Mouse (Mus musculus) CH12.LX (cell line): ENCODE results near the gene Muc20. TPM values are rescaled to one million over a fixed set of nuclear protein-coding genes. Genes with fewer than 3 reads are reported as not detected.
A peak's percentile ranks its signal among the peaks of the same experiment; 100 is the strongest.

Experiments used
- DNase-seq: peaks from one replicate; pipeline ENCODE4 v3.0.0-alpha.2; 2013; ENCODE audit errors: extremely low read depth
- H3K27ac ChIP-seq: 2 replicates; pipeline ENCODE4 v1.5.1; 2012; ENCODE audit warnings: low read depth, mild to moderate bottlenecking, control low read depth, moderate library complexity; ENCODE audit not compliant: insufficient read depth
- H3K27me3 ChIP-seq: replicated peaks from 2 replicates; pipeline ENCODE3; 2012; ENCODE audit warnings: inconsistent platforms
- H3K36me3 ChIP-seq, 2 experiments: replicated peaks in 1 of 2; 2 replicates each; pipeline versions ENCODE3 to v1.6.1; 2012; ENCODE audit warnings: inconsistent platforms in 1 of 2, low read length in 1 of 2, mild to moderate bottlenecking in 1 of 2, mixed read lengths in 1 of 2, moderate library complexity in 1 of 2; ENCODE audit not compliant: control insufficient read depth in 1 of 2, insufficient read depth in 1 of 2
- H3K4me1 ChIP-seq, 2 experiments: 2 replicates each; pipeline ENCODE4 v1.6.1; 2012; ENCODE audit warnings: inconsistent platforms in 1 of 2, moderate library complexity in 1 of 2; ENCODE audit not compliant: insufficient read depth in 2 of 2, control insufficient read depth in 1 of 2
- H3K4me2 ChIP-seq: 2 replicates; pipeline ENCODE4 v1.6.1; 2012; ENCODE audit warnings: low read depth, mild to moderate bottlenecking, control low read depth; ENCODE audit not compliant: poor library complexity, insufficient read depth, severe bottlenecking
- H3K4me3 ChIP-seq, 3 experiments: fragments of 150-350 bp in 1 of 3; sonication (generic) in 1 of 3; replicated peaks in 1 of 3; 2 replicates each; pipeline versions ENCODE3 to v1.5.1; 2011 to 2012; ENCODE audit warnings: low read depth in 2 of 3, low read length in 2 of 3, mild to moderate bottlenecking in 2 of 3, moderate library complexity in 2 of 3, control low read depth in 1 of 3, improper control_type of control experiment in 1 of 3, inconsistent platforms in 1 of 3, mixed read lengths in 1 of 3; ENCODE audit not compliant: poor library complexity in 1 of 3
- H3K79me2 ChIP-seq: replicated peaks from 2 replicates; pipeline ENCODE4 v1.6.1; 2012; ENCODE audit warnings: mild to moderate bottlenecking, moderate library complexity; ENCODE audit not compliant: control insufficient read depth, poor library complexity, insufficient read depth, severe bottlenecking; ENCODE audit errors: extremely low read depth
- H3K9ac ChIP-seq: 2 replicates; pipeline ENCODE4 v1.6.1; 2012; ENCODE audit warnings: low read depth, mild to moderate bottlenecking, control low read depth, moderate library complexity; ENCODE audit not compliant: insufficient read depth
- H3K9me3 ChIP-seq: replicated peaks from 2 replicates; pipeline ENCODE3; 2012; ENCODE audit warnings: low read length, inconsistent platforms, mixed read lengths
- BHLHE40 ChIP-seq: IDR thresholded peaks from 2 replicates; pipeline ENCODE4 v1.6.1; 2011; ENCODE audit warnings: mild to moderate bottlenecking, low read depth, low read length, improper control_type of control experiment
- CHD2 ChIP-seq: IDR thresholded peaks from 2 replicates; pipeline ENCODE4 v1.6.1; 2011; ENCODE audit warnings: low read length, improper control_type of control experiment
- CTCF ChIP-seq, 2 experiments: IDR thresholded peaks in 1 of 2; conservative IDR thresholded peaks in 1 of 2; 2 replicates each; pipeline ENCODE4 v1.5.1; 2011 to 2012; ENCODE audit warnings: low read depth in 2 of 2, low read length in 2 of 2, improper control_type of control experiment in 1 of 2, inconsistent platforms in 1 of 2, mild to moderate bottlenecking in 1 of 2, moderate library complexity in 1 of 2
- ELF1 ChIP-seq: IDR thresholded peaks from 2 replicates; pipeline ENCODE4 v1.6.1; 2014; ENCODE audit warnings: low read depth, mild to moderate bottlenecking, inconsistent platforms, low read length, improper control_type of control experiment
- EP300 ChIP-seq: IDR thresholded peaks from 2 replicates; pipeline ENCODE4 v1.6.1; 2011; ENCODE audit warnings: low read length, improper control_type of control experiment
- ETS1 ChIP-seq: conservative IDR thresholded peaks from 2 replicates; pipeline ENCODE4 v1.6.1; 2012; ENCODE audit warnings: low read depth, mild to moderate bottlenecking, inconsistent platforms, low read length, improper control_type of control experiment, moderate library complexity
- HCFC1 ChIP-seq: IDR thresholded peaks from 2 replicates; pipeline ENCODE4 v1.6.1; 2012; ENCODE audit warnings: low read depth, mild to moderate bottlenecking, inconsistent platforms, low read length, improper control_type of control experiment
- MAFK ChIP-seq: IDR thresholded peaks from 2 replicates; pipeline ENCODE4 v1.6.1; 2011; ENCODE audit warnings: low read length, improper control_type of control experiment; ENCODE audit not compliant: insufficient replicate concordance
- MAZ ChIP-seq: IDR thresholded peaks from 2 replicates; pipeline ENCODE4 v1.6.1; 2012; ENCODE audit warnings: low read depth, mild to moderate bottlenecking, inconsistent platforms, low read length, improper control_type of control experiment, moderate library complexity
- MYC ChIP-seq: IDR thresholded peaks from 2 replicates; pipeline ENCODE4 v1.6.1; 2011; ENCODE audit warnings: low read depth, mild to moderate bottlenecking, improper control_type of control experiment, low read length
- NRF1 ChIP-seq: IDR thresholded peaks from 2 replicates; pipeline ENCODE4 v1.6.1; 2014; ENCODE audit warnings: low read depth, mild to moderate bottlenecking, inconsistent platforms, low read length, improper control_type of control experiment, moderate library complexity
- PAX5 ChIP-seq: IDR thresholded peaks from 2 replicates; pipeline ENCODE4 v1.6.1; 2012; ENCODE audit warnings: low read length, inconsistent platforms, mixed read lengths
- POLR2AphosphoS2 ChIP-seq: IDR thresholded peaks from 2 replicates; pipeline ENCODE4 v1.6.1; 2011; ENCODE audit warnings: low read depth, low read length, improper control_type of control experiment
- RAD21 ChIP-seq: IDR thresholded peaks from 2 replicates; pipeline ENCODE4 v1.6.1; 2011; ENCODE audit warnings: low read depth, mild to moderate bottlenecking, low read length, improper control_type of control experiment, moderate library complexity
- RCOR1 ChIP-seq: conservative IDR thresholded peaks from 2 replicates; pipeline ENCODE4 v1.6.1; 2012; ENCODE audit warnings: low read depth, mild to moderate bottlenecking, inconsistent platforms, low read length, improper control_type of control experiment
- SMC3 ChIP-seq: IDR thresholded peaks from 2 replicates; pipeline ENCODE4 v1.6.1; 2011; ENCODE audit warnings: low read depth, low read length, improper control_type of control experiment
- TBP ChIP-seq: conservative IDR thresholded peaks from 2 replicates; pipeline ENCODE4 v1.6.1; 2011; ENCODE audit warnings: low read depth, low read length, improper control_type of control experiment
- TCF12 ChIP-seq: IDR thresholded peaks from 2 replicates; pipeline ENCODE4 v1.6.1; 2014; ENCODE audit warnings: low read depth, mild to moderate bottlenecking, inconsistent platforms, low read length, improper control_type of control experiment
- USF1 ChIP-seq: IDR thresholded peaks from 2 replicates; pipeline ENCODE4 v1.6.1; 2014; ENCODE audit warnings: low read depth, mild to moderate bottlenecking, inconsistent platforms, low read length, improper control_type of control experiment
- USF2 ChIP-seq: conservative IDR thresholded peaks from 2 replicates; pipeline ENCODE4 v1.6.1; 2011; ENCODE audit warnings: low read depth, low read length, improper control_type of control experiment
- ZC3H11A ChIP-seq: IDR thresholded peaks from 2 replicates; pipeline ENCODE4 v1.6.1; 2012; ENCODE audit warnings: low read depth, mild to moderate bottlenecking, inconsistent platforms, low read length, improper control_type of control experiment
- ZKSCAN1 ChIP-seq: IDR thresholded peaks from 2 replicates; pipeline ENCODE4 v1.6.1; 2012; ENCODE audit warnings: low read depth, inconsistent platforms, low read length, improper control_type of control experiment, borderline replicate concordance
- dilution Hi-C: fragments of 300-500 bp; cut with MboI; formaldehyde crosslinking; loops from 2 replicates; pipeline ENCODE4 v1.14.3; 2020; ENCODE audit warnings: low sequenced_read_pairs; ENCODE audit not compliant: extremely low pct_unique_long_range_greater_than_20kb, extremely low pct_ligation_motif_present
- in situ Hi-C: fragments of 300-500 bp; cut with MboI; formaldehyde crosslinking; loops from 3 replicates; pipeline ENCODE4 v1.14.3; 2019; ENCODE audit warnings: low sequenced_read_pairs, low pct_ligation_motif_present, low pct_unique_long_range_greater_than_20kb, mixed read lengths
- polyA plus RNA-seq: library from polyadenylated mRNA; unstranded; fragments of >175 nt; gene quantifications from 2 replicates; pipeline ENCODE4 v1.2.1, GENCODE M21; 2012; ENCODE audit warnings: low read depth; ENCODE audit not compliant: insufficient read length
- total RNA-seq, 2 experiments: library from RNA; depleted of rRNA; stranded (reverse); fragments of 300-350 nt in 1 of 2; fragments of >200 nt in 1 of 2; gene quantifications; 2 replicates each; pipeline ENCODE4 v1.2.3; 2012 to 2014

Muc20 gene
- total and polyA plus RNA-seq, 3 experiments, result 0.36 to 1.4 (median 0.42) TPM

DNA sequence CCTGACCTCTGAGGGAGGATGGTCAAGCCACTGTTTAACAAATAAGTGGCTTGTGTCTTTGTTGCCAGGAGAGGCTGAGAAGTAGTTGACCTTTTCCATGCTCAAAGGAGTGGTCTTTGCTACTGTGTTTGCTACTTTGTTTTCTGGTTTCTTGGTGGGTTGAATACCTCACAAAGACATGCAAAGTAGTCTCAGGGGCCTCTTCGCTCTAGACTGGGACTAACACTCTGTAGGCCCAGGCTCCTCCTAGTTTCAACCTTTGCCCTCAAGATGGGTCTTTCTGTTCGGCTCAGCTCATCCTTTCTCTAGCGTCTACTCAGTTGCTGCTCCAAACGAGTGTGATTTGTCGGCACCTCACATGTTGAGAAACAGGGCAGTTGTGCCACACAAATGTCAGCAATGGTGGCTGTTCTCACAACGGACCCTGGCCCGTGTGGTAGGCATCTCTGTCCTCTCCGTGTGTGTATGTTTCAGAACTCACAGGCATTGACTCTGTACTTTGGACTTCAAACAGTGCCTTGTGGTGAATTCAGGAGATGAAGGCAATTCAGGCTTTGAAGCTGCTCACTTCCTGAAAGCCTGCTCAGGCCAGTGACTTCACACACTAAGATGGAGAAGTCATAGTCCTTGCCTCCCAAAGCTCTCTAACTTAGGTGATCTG, 57.1 kb downstream of the Muc20 start:
- in situ Hi-C loops, result no loop called here
- no peaks in the 10 kb centered on the region for H3K27me3 ChIP-seq
- no peaks in the 10 kb centered on the region for H3K79me2 ChIP-seq
- no peaks in the 10 kb centered on the region for H3K9me3 ChIP-seq
- TF ChIP-seq HCFC1 (0 out of 2 replicates have a peak, but pooled peaks have one; percentile 11), USF1 (no peak), TBP (0 out of 2 replicates have a peak, but pooled peaks have one; percentile 27), TCF12 (no peak), ELF1 (peak; percentile 49)
- dilution Hi-C loops, result no loop called here
- no peak for DNase-seq
- peak overlapping the region; percentile 27 for H3K4me2 ChIP-seq
- H3K27ac ChIP-seq, result peak overlapping the region; percentile 67
- H3K4me3 ChIP-seq, result peak overlapping the region in 1 of 3 experiments; percentile 11
- peaks cover 27 to 58% of the 10 kb centered on the region in 2 experiments for H3K4me1 ChIP-seq
- H3K9ac ChIP-seq, result peak overlapping the region; percentile 14; the same call in 1 of the 2 replicates
- no peaks in the 10 kb centered on the region for H3K36me3 ChIP-seq

DNA sequence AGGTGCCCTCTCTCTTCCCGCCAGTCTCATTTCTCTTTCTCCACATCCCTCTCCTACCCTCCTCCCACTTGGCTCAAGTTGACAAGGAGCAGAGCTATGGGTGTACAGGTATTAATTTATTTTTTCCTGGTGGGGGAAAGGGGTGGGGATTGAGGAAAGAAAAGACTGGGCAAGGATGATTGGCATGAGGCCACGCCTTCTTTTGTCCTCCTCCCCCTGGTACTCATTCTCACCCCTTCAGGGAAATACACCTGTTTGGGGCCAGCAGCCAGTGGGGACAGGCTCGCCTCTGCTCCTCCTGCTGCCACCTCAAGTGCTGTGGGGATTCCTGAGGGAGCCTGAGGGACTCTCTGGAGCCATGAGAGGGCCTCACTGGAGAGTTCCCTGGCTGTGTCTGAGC, 61.2 kb downstream of the Muc20 start:
- peaks cover 3% of the 10 kb centered on the region for H3K9me3 ChIP-seq
- in situ Hi-C loops, result no loop called here
- H3K79me2 ChIP-seq, result no peaks in the 10 kb centered on the region
- no peak overlapping the region for H3K27ac ChIP-seq
- no peak overlapping the region for H3K4me2 ChIP-seq
- no peak overlapping the region for H3K9ac ChIP-seq
- H3K36me3 ChIP-seq, result no peaks in the 10 kb centered on the region
- no peak overlapping the region for H3K4me3 ChIP-seq
- H3K27me3 ChIP-seq, result no peaks in the 10 kb centered on the region
- no peak for DNase-seq
- no peak for TF ChIP-seq RCOR1
- TF ChIP-seq PAX5, result no peak
- no peak for TF ChIP-seq ZC3H11A
- TF ChIP-seq CHD2, result no peak
- no peak for TF ChIP-seq MAFK
- no peak for TF ChIP-seq MAZ
- TF ChIP-seq HCFC1, result no peak
- H3K4me1 ChIP-seq, result peaks cover 31 to 56% of the 10 kb centered on the region in 2 experiments
- dilution Hi-C loops, result no loop called here

DNA sequence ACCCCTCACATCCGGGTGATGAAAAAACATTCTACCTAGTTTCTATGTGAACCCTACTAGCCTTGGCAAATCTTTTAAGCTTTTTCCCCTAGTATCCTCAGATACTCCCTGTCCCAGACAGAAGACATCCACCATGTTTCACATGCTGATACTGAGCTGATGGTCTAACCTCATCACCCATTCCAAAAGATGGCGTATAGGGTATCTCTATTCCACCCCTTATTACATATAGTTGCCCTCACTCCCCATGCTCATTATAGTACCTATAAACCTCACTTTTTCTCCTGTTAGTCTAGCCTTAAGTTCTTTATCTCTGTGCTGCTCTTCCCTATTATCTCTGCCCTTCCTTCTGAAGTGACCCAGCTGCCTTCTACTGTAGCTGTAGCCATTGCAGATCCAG, 61.6 kb downstream of the Muc20 start, which contains the start of gene Muc4:
TSS of gene Muc4 (plus strand) at position 301 of the 400 bp plus-strand sequence.
- peaks cover 3% of the 10 kb centered on the region for H3K9me3 ChIP-seq
- H3K4me2 ChIP-seq, result no peak within 1 kb of the TSS
- no peaks in the 10 kb centered on the region for H3K36me3 ChIP-seq
- in situ Hi-C loops (no loop called here), dilution Hi-C loops (no loop called here)
- H3K79me2 ChIP-seq, result no peaks in the 10 kb centered on the region
- H3K4me3 ChIP-seq, result no peak within 1 kb of the TSS
- H3K27me3 ChIP-seq, result no peaks in the 10 kb centered on the region
- peaks cover 28 to 52% of the 10 kb centered on the region in 2 experiments for H3K4me1 ChIP-seq
- no peak within 1 kb of the TSS for H3K27ac ChIP-seq
- TF ChIP-seq CHD2 (no peak), MYC (no peak), HCFC1 (no peak), CTCF (conservative IDR thresholded peaks at IDR 0.05 in 1 of 2, IDR thresholded peaks at IDR 0.05 in 1 of 2; ENCODE audit: low read depth in 2 of 2, low read length in 2 of 2) (no peak), ETS1 (no peak), ELF1 (no peak), USF2 (no peak), RCOR1 (no peak), USF1 (no peak), ZKSCAN1 (no peak), BHLHE40 (no peak), EP300 (no peak), SMC3 (no peak), POLR2AphosphoS2 (no peak), NRF1 (no peak), TCF12 (no peak), RAD21 (no peak)
- no peak within 1 kb of the TSS for H3K9ac ChIP-seq
- DNase-seq, result no peak
